Mouse (Mus musculus) kidney, postnatal 0 days (tissue): ENCODE results near the gene Mpig6b. TPM values are rescaled to one million over a fixed set of nuclear protein-coding genes. Genes with fewer than 3 reads are reported as not detected.

Source experiments
- ATAC-seq: fragments of 200-750 bp; cut with Nextera tagmentation; replicated peaks from 2 replicates; pipeline ENCODE4 v1.8.0; 2017; ENCODE audit warnings: low read depth, moderate number of reproducible peaks, moderate TSS enrichment, moderate library complexity; ENCODE audit not compliant: low FRiP score
- DNase-seq: peaks from one replicate; pipeline ENCODE4 v3.0.0-alpha.2; 2016; ENCODE audit warnings: low spot score
- H3K27ac ChIP-seq: fragments of 300-500 bp; sonication (generic); 2 replicates; pipeline ENCODE4 v1.5.1; 2014; ENCODE audit warnings: mild to moderate bottlenecking
- H3K27me3 ChIP-seq: fragments of 300-500 bp; sonication (generic); 2 replicates; pipeline ENCODE4 v1.6.1; 2014; ENCODE audit warnings: low read length, mixed read lengths; ENCODE audit not compliant: insufficient read depth
- H3K36me3 ChIP-seq: fragments of 300-500 bp; sonication (generic); 2 replicates; pipeline ENCODE4 v1.6.1; 2014; ENCODE audit warnings: low read length, mixed read lengths; ENCODE audit not compliant: insufficient read depth
- H3K4me1 ChIP-seq: fragments of 300-500 bp; sonication (generic); replicated peaks from 2 replicates; pipeline ENCODE4 v1.6.1; 2014; ENCODE audit warnings: antibody characterized with exemption, low read length, mixed read lengths; ENCODE audit not compliant: insufficient read depth
- H3K4me2 ChIP-seq: fragments of 300-500 bp; sonication (generic); 2 replicates; pipeline ENCODE4 v1.6.1; 2014; ENCODE audit warnings: mild to moderate bottlenecking, low read length, moderate library complexity, mixed read lengths
- H3K4me3 ChIP-seq: fragments of 300-500 bp; sonication (generic); replicated peaks from 2 replicates; pipeline ENCODE4 v1.5.1; 2014; ENCODE audit warnings: low read depth, low read length
- H3K9ac ChIP-seq: fragments of 300-500 bp; sonication (generic); 2 replicates; pipeline ENCODE4 v1.6.1; 2014; ENCODE audit warnings: low read depth, low read length
- H3K9me3 ChIP-seq: fragments of 300-500 bp; sonication (generic); replicated peaks from 2 replicates; pipeline ENCODE4 v1.6.1; 2016; ENCODE audit warnings: low read length, inconsistent platforms, mixed read lengths
- CTCF ChIP-seq: IDR thresholded peaks from 2 replicates; pipeline ENCODE4 v1.5.1; 2016; ENCODE audit warnings: antibody characterized with exemption, low read depth, mild to moderate bottlenecking, moderate library complexity
- WGBS: fragments of 180-500 bp; shearing (Covaris S2); extraction: QIAGEN DNeasy Blood & Tissue Kit; methylation state at CpG from one replicate; pipeline ENCODE4 v1.1.7; 2014; 5-methylcytosine and 5-hydroxymethylcytosine counted together
- polyA plus RNA-seq: library from polyadenylated mRNA; unstranded; fragments of >200 nt; fragmentation: Nextera tagmentation; extraction: Ambion mirVana; gene quantifications from 2 replicates; pipeline ENCODE4 v1.2.1, GENCODE M21; 2015

The Mpig6b gene
- 0.36 and 0.45 TPM in 2 replicates for polyA plus RNA-seq

DNA sequence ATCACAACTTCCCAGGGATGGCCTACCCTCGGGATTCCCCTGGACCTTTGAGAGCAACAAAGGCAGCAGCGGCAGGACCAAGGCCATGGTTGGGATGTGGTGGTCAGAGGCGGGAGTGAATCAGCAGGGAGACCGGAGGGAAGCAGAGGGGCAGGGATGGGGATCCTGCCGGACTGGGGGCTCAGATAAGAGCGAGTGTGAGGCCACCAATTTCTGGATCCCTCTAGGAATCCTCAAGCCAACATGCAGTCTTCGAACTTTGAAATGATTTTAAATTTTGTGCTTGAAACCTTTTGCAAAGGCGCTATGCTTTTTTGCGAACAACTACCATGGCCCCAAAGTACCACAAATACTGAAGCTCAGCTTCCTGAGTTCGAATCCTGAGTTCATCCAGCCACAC is at the start of gene Mpig6b:
Gene Mpig6b (minus strand): TSS at position 101 of the 400 bp plus-strand sequence.
- Histone ChIP-seq H3K4me2 (peak within 1 kb of the TSS; percentile 64), H3K9me3 (no peaks in the 10 kb centered on the region), H3K27ac (peak within 1 kb of the TSS; percentile 79; the same call in 1 of the 2 replicates), H3K4me3 (peak within 1 kb of the TSS; percentile 36), H3K27me3 (no peaks in the 10 kb centered on the region), H3K4me1 (peaks cover 10% of the 10 kb centered on the region; the same call in 1 of the 2 replicates), H3K9ac (peak within 1 kb of the TSS; percentile 53), H3K36me3 (peaks cover 6% of the 10 kb centered on the region; the same call in 1 of the 2 replicates)
- 58% methylated on average over 10 of the region's 10 CpGs for WGBS
- DNase-seq: no peak
- no peak for ATAC-seq
- no peak for TF ChIP-seq CTCF

DNA sequence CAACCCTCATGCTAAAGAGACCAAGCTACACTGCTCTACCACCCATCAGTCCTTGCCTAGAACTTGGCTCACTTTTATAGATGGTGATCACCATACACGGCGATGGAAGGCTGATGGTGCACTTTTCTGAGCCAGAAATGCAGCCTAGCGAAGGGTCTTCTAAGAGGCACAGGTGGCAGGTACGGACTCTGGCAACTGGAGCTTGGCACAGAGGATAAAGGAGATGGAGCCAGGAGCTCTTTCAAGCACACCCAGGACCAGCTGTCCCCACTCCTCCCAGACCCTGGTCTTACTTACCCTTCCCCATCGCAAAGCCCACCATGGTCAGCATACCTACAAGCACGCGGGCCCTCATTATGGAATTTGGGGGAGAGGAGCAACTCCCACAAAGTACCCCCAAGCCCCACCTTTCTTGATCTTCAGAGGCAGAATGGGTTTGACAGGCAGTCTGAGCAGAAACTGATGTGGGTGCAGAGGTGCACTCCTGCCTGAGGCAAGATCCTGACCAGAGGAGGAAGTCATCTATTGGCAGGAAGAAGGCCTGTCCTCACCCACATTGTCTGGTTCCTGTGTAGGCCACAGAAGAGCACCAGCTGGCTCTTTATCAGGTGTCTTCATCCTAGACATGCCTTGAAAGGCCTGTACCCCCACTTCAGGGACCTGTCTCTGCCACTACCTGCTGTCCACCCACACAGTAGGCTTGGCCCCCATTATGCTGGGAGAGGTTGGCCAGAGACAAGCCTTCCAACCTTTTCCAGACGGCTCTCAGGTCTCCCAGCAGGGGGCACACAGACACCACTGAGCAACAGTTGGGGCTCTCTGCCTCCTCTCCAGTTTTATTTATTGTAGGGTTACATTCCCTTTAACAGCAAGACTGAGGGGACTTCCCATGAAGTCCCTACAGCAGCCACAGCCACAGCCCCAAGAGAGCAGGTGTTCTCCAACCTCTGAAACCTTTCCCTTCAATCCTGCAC is 49.3 kb upstream of the Mpig6b start, which contains the start of gene Ly6g5b:
Gene Ly6g5b (minus strand): TSS at position 383 of the 974 bp plus-strand sequence.
- peak; percentile 70 for DNase-seq
- no peak for ATAC-seq
- H3K4me2 ChIP-seq: no peak within 1 kb of the TSS
- no peaks in the 10 kb centered on the region; the same call in 1 of the 2 replicates for H3K4me1 ChIP-seq
- TF ChIP-seq CTCF: peak; percentile 66
- no peak within 1 kb of the TSS for H3K4me3 ChIP-seq
- no peak within 1 kb of the TSS for H3K27ac ChIP-seq
- H3K27me3 ChIP-seq: no peaks in the 10 kb centered on the region
- no peak within 1 kb of the TSS for H3K9ac ChIP-seq
- peaks cover 39% of the 10 kb centered on the region for H3K36me3 ChIP-seq
- 86% methylated on average over 8 of the region's 8 CpGs for WGBS
- no peaks in the 10 kb centered on the region for H3K9me3 ChIP-seq

GRCm38 (mm10) chr17:35111774-35112173 is 45.8 kb upstream of the Mpig6b start:
- Histone ChIP-seq H3K27ac (no peak overlapping the region), H3K9ac (no peak overlapping the region), H3K4me3 (no peak overlapping the region), H3K4me2 (no peak overlapping the region), H3K36me3 (peaks cover 21% of the 10 kb centered on the region; the same call in 1 of the 2 replicates), H3K4me1 (no peaks in the 10 kb centered on the region), H3K27me3 (no peaks in the 10 kb centered on the region), H3K9me3 (no peaks in the 10 kb centered on the region)
- no peak for TF ChIP-seq CTCF
- ATAC-seq (no peak), DNase-seq (no peak)
- WGBS: 79% methylated on average over 9 of the region's 9 CpGs

DNA sequence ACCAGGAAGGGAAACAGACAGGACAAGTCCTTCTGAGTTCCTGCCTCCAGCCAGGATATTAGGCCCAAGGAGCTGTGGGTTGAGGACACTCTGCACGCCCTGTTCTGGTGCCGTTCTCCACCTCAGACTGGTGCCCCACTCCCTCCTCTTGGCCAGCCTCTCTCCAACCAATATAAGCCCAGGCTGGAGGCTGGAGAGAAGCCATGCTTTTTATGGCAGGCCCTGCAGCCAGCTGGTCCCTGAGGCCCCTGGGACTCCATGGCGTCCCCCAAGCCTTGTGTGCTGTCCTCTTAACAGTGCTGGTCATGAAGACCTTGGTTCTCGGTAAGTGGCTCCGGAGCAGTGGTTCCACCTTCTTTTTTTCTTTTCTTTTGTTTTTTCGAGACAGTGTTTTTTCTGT is 42.1 kb upstream of the Mpig6b start, which contains the start of gene Ly6g5c:
Gene Ly6g5c (plus strand): TSS at position 183 of the 400 bp plus-strand sequence.
- H3K9me3 ChIP-seq: no peaks in the 10 kb centered on the region
- H3K27me3 ChIP-seq: no peaks in the 10 kb centered on the region
- no peak for DNase-seq
- no peak within 1 kb of the TSS for H3K4me3 ChIP-seq
- 78% methylated on average over 6 of the region's 6 CpGs for WGBS
- H3K4me2 ChIP-seq: no peak within 1 kb of the TSS
- no peak within 1 kb of the TSS for H3K27ac ChIP-seq
- TF ChIP-seq CTCF: no peak
- 0 out of 2 replicates have a peak, but pooled peaks cover 4% of the 10 kb centered on the region for H3K36me3 ChIP-seq
- ATAC-seq: no peak
- peaks cover 3% of the 10 kb centered on the region; the same call in 1 of the 2 replicates for H3K4me1 ChIP-seq
- H3K9ac ChIP-seq: no peak within 1 kb of the TSS

DNA sequence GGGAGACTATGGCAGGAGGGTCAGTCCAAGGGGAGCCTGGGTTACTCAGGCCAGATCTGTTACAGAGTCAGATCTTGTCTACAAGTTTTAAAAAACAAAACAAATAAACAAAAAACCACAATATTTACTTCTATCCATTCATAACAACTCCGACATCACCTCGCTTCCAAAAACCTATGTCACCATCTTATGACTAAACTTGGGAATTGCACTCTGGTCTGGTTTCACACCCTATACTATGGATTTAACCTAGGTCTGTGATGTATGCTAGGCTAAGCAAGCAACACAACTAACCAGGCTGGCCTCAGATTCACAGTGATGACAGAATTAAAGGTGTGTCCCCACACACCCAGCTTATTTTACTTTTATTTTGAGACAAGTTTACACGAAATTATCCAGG is 40.5 kb upstream of the Mpig6b start:
- TF ChIP-seq CTCF: peak; percentile 46; the same call in 1 of the 2 replicates
- H3K27me3 ChIP-seq: no peaks in the 10 kb centered on the region
- no peaks in the 10 kb centered on the region for H3K9me3 ChIP-seq
- no peak overlapping the region for H3K4me2 ChIP-seq
- ATAC-seq (no peak), DNase-seq (peak; percentile 41)
- no peak overlapping the region for H3K4me3 ChIP-seq
- peaks cover 17% of the 10 kb centered on the region for H3K36me3 ChIP-seq
- H3K27ac ChIP-seq: no peak overlapping the region; the same call in 1 of the 2 replicates
- no peak overlapping the region for H3K9ac ChIP-seq
- peaks cover 3% of the 10 kb centered on the region; the same call in 1 of the 2 replicates for H3K4me1 ChIP-seq
- WGBS: 72% methylated on average over 3 of the region's 3 CpGs

GRCm38 (mm10) chr17:35105740-35106389 is 39.9 kb upstream of the Mpig6b start:
- ATAC-seq: no peak
- peak; percentile 78 for DNase-seq

More at GRCm38 (mm10) chr17:35105740-35106389, 39.9 kb upstream of the Mpig6b start:
- Histone ChIP-seq H3K36me3 (peaks cover 24% of the 10 kb centered on the region), H3K9me3 (no peaks in the 10 kb centered on the region), H3K27ac (peak overlapping the region; percentile 10; the same call in 1 of the 2 replicates), H3K27me3 (no peaks in the 10 kb centered on the region), H3K4me3 (no peak overlapping the region), H3K4me1 (peaks cover 4% of the 10 kb centered on the region; the same call in 1 of the 2 replicates), H3K9ac (no peak overlapping the region), H3K4me2 (peak overlapping the region; percentile 39)
- 20% methylated on average over 13 of the region's 13 CpGs for WGBS
- peak; percentile 72 for TF ChIP-seq CTCF
